Mouse (Mus musculus) adrenal gland, postnatal 4 days (tissue): ENCODE measurements at regions not wholly inside any gene's neighbourhood (a gene's known extent, or its start where the extent isn't known, plus 50 kb on each side); places are given as distances from the start of the nearest gene placed in this dataset.

Experiments used
- DNase-seq, 2 experiments: peaks; one replicate each; pipeline ENCODE4 v3.0.0; 2021 to 2022; ENCODE audit warnings: low spot score in 2 of 2, mixed read lengths in 2 of 2

DNA sequence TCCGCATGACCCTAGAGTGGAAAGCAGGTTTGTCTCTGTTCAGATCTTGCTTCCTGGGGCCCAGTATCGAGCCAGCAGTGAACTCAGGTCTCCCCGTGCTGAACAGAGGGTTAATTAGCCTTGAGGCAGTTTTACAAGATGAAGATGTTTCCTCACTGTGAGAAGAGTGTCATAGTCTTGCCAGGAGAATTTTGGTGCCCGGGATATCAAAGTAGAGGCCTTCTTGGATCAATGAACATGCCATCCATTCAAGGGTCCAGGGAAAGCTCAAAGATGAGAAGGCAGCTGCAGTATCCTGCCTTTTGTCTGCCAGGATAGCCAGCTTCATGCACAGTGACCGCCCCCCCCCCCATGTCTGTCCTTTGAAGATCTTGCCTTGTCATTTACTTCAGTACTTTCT, 114.2 kb upstream of the Mylip start:
- no peak for DNase-seq

DNA sequence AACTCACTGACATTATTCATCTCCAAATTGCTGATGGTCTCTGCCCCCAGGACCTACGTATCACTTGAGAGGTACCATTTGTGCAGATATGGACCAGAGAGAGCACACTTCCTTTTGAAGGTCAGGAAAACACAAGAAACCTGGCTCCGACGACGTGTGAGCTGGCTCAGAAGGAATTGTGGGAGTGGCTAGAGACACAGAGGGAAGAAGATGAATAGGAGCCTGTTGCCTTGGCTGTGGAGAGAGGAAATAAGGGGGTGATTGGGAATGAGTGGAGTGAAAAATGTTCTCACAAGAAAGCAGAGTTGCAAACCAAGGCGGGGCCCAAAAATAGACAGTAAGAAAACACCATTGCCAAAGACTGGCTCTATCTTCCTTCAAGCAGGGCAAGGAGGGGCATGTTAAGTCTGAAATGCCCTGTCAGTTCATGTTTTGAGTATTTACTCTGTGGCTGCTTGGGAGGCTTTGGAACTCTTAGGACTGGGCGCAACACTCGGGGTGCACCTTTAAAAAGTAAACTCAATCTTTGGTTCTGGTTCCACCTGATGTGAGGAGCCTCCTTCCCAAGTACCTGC, 111.6 kb upstream of the Mylip start:
- DNase-seq: no peak

DNA sequence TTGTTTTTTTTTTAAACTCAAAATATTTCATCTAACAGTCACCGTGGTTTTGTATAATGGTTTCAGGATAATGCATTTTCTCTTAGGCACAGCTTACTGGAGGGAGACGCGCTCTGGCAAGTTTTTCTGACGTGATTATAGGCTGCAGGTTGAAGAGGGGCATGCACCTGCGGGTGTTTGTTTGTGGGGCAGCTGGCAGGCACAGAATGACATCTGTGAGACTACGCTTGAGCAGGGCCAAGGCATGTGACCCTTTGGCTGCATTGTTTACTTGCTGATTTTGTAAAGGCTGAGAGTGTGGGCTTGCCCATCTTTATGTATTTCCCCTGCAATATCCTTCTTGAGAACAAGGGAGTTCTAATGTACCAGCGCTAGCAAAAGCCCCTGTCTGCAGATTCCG, 108.4 kb upstream of the Mylip start:
- DNase-seq: no peak

DNA sequence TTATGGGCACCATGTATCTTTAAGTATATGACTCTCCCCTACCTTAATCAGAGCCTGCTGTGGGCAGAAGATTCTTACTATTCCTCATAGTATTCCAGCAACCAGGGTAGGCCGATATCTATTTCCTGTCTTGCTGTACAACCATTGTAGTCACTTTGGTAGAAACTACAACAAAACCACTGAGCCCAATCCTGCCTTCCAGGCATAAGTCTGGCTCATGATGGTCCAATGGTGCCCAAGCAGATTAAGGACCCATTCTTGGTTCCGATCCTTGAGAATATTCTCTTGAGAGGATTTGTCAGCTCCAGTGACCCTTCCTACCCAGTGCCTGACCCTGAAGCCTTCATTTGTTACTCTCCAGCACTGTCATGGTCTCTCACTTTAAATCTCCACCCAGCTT, 102.9 kb upstream of the Mylip start:
- no peak for DNase-seq

DNA sequence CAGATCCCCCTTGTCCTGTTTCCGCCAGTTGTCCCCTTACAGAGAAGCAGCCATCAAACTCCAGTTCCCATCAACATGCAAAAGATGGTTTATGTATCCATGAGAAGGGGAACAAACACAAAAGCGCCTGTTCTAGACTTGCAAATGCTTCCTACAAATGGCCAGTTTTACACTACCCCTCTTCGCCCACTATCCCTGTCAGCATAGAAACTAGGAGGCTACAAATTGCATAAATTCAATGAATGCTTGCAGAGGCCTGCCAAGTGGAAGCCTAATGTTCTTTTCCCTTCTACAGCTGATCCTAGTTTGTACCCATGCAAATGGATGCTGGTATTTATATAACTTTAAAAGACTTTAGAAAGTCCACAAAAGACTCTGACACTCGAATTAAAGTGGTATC, 102.3 kb upstream of the Mylip start:
- DNase-seq: no peak

DNA sequence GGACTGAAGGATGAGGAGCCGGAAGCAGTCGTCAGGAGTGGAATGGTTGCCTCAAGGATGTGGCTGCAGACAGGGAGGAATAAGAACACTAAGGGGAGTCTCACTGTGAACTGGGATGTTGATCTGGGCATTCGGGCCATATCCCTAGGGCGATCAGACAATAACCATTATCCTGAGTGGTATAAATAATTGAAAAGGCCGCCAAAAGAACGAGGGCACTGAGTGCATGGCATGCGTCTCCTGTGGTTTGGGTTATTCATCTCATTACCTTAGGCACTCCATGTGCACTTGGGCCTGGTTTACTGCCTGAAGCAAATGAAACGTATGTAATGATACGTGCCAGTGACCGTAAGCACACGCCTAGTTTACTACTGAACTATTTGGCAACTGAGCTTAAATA, 99.6 kb upstream of the Mylip start:
- DNase-seq: no peak

DNA sequence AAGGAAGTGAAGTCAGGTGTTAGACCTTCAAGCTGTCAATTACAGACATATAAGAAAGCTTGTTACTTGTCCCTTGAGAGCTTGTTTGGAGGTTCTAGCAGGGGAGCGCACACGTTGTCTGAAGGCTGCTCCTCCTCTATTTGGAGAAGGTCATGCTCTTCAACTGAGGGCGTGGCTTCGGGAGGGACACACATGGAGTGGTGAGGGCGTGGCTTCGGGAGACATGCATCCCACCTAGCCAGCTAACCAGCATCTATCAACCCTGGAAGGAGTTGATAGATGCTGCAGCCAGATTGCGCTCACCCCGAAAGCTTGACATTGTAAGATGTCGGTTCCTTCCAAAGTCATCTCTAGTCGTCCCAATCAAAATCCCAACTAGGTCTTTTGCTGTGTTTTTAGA, 94.9 kb upstream of the Mylip start:
- DNase-seq: no peak

DNA sequence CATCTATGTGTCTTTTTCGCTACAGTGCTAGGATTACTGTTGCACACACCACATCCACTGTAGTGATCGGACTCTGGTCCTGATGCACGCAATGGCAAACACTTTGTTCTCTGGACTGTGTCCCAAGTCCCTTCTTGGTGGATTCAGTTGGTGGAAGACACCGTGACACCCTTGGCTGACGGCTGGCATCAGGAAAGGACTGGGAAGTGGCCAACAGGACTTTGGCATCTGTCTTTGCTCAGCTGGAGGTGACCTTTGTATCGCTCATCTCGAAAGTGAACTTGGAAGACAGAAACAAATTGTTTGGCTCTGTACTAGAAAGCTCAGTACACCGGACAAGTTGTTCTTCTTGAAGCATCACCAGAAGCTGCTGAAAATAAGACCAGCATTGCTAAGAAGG, 88.9 kb upstream of the Mylip start:
- no peak for DNase-seq

DNA sequence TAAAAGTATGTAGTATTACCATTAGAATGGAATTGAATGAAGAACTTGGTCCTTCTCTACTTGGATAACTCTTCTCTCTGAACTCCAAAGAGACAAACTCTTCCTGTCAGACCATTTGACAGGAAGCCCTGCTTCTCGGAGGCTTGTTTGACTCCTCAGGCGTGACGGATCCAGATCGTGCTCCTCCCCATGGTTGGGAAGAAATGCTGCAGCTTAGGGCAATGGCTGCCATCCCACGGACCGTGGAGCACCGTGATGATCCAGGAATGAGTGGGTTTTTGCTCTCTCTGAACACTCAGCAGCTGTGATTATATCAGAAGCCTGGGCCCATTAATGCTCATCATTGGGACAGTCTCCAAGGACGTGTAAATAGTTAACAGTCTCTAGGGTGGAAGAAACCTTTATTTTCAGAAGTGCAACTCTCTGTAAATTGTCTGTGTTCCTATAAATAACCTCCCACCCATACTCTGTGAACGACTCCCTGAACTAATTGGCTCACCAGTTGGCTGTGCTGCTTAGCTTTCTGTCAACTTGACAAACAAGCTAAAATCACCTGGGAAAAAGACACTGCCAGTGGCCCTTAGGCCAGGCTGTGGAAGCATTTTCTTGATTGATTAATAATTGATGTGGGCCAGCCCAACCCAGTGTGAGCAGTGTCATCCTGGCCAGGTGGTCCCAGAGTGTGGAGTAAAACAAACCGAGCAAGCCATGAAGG, 88.2 kb upstream of the Mylip start:
- DNase-seq: no peak

DNA sequence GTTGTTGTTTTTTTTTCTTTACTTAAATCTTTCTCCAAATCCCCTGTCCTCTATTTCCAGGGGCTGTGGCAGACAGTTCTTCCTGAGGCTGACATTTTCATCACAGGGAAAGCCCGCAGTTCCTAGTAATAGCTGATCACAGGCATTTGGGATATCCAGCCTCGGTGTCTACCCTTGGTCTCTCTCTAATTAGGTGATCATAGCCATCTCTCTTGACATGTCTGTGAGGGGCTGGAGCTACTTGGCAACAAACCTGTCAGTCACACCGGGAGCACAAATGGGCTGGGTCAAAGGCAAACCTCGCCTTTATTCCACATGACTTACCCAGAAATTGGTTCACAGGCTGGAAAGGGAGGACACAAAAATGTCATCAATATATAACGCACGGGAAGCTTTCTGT, 86.7 kb upstream of the Mylip start:
- no peak for DNase-seq

DNA sequence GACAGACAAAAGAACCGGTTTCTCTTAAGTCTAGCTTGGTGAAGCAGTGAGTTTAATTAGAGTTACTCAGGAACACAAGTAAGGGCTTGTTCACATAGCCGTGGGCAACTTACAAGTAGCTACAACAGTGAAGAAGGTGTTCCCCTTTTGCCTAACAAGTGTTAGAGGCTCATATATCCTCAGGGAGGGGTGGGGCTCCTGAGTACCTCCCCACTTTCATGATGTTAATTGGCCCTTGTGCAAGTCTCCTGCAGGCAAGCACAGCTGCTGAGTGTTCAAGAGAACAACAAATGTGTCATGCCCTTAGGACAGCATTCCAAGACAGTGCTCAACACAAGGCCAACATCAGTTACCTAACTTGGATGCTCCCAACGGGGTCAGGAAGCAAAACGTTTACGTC, 83.4 kb upstream of the Mylip start:
- no peak for DNase-seq

DNA sequence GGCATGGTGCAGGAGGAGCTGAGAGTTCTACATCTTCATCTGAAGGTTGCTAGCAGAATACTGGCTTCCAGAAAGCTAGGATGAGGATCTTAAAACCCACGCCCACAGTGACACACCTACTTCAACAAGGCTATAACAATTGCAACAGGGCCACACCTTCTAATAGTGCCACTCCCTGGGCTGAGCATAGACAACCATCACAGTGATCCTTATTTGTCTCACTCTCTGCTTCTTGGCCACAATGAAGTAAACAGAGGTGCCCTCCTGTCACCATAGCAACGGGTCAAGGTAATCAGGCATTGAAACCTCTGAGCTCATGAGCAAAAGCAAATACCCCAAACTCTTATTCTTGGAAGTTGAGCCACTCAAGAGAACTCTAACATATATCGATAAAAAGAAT, 82.3 kb upstream of the Mylip start:
- DNase-seq: no peak

DNA sequence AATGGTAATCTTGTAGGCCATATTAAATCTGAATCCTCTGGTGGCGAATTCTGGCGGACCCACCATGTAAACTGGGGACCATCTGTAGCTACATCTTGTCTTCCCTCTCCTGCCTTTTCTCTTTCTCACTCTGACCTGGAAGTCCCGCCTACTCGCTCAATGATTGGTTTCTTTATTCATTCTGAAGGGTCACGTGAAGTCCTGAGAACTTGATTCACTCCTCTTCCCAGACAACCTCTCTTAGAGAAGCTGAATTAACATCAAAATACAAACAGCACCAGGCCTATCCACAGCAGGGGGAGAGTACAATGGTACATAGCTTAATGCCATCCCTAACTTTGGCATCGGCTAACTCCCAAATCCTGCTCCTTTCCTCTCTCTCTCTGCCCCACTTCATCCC, 69.9 kb upstream of the Mylip start:
- no peak for DNase-seq

DNA sequence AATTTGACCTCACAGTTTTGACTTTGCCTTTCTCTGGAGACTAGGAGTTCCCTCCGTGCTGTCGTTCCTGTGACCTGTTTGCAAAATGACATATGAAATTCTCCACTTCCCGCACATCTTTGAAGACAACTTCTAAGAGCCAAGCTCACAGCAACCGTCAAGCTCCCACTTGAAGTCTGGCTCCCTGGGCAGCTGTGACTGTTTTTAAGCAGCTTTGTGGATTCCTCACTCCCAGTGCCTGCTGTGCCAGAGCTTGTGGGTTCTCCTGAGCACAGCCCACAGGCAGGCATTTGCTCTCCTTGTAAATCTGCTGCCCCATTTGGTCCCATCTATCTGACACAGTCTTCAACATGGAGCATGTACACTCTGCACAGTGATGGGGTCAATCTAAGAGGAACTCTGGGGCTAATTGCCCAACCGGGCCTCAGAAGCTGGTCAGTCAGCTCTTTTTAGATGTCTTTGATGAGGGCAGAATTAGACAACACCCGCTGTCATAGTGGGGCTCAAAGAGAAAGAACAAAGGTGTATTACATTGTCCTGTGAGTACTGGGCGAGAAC, 63.7 kb upstream of the Mylip start:
- DNase-seq: no peak

DNA sequence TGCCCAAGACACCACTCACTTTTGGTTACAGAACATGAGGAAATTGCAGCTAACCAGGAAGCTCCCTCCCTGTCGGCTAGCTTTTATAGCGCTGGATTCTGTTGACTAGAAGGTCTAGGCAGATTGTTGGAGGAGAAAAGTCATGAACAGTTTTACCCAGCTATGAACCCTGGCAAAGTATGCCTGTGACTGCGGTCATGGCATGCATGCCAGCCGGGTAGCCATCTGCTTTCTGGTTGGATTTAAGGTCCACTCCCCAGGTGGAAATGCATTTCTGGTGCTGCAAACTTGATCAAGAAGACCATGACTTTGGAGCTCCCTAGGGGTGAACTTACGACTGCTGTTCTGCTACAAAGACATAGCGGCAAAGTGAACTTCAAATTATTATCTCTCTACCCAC, 62.8 kb upstream of the Mylip start:
- no peak for DNase-seq

DNA sequence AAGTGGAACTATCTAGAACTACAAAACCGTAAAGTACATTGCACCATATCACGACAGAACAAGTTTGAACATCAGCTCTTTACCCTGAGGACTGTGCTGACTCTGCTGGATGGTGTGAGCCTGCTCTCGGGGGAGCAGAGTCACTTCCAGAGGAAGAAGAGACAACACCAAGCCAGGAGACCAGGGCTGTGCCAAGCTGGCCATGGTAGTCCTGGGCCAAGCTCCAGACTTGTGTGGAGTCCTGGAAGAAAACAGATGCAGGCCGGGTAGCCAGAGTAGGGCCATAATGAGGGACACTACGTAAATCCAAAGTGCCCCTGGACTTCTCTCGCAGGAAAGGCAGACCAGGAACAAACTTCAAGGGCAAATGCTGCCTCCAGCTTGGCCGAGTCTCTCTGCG, 59.0 kb upstream of the Mylip start:
- DNase-seq: no peak

DNA sequence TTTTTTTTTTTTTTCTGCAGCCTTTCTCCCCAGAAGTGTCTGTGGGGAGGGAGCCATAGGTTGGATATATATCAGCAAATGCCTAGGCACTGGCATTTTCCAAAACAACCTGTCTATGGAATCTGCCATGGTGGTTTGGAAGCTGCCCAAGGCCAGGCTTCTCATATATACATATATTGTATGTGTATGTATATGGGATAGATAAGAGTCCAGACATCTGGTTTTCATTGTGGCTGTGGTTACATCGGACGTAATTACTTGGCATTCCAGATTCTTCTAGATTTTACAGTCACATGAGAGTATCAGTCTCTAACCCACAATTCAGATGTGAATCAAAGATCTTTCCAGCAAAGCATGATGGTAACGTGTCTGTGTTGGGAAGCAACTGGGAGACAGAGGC, 57.5 kb upstream of the Mylip start:
- no peak for DNase-seq

DNA sequence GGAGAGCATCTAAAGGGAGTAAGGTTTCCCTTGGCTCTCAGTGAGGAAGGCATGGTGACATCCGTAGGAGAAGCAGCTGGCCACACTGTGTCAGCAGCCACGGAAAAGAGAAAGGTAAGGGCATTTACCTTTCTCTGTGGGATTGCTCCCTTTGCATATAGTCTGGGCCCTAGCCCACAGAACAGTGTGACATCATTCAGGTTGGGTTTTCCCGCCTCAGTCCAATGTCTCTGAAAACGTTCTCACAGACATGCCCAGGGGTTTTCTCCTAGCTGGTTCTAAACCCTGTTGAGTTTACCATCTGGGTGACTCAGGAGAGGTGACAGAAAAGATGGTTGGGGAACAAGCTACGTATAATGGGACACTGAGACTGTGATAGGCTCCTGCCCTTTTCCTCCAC, 55.9 kb upstream of the Mylip start:
- DNase-seq: no peak
